Mouse (Mus musculus) telencephalon, adult 2 months (tissue): ENCODE data around the gene Chchd6.

ENCODE experiments used
- DNase-seq: peaks from one replicate; pipeline ENCODE4 v3.0.0-alpha.2; 2011; ENCODE audit warnings: low read depth, low spot score

Chchd6 gene

GRCm38 (mm10) chr6:89595018-89595776, at the start of gene Chchd6:
Chchd6 (minus strand) TSS chr6:89595652.
- peak; percentile 91 for DNase-seq

GRCm38 (mm10) chr6:89644271-89645075, 49.0 kb upstream of the Chchd6 start:
- no peak for DNase-seq

- peak; percentile 60 for DNase-seq
Observed at GRCm38 (mm10) chr6:89643798-89644270, 48.4 kb upstream of the Chchd6 start, which contains the start of gene Txnrd3. Txnrd3 (plus strand) TSS chr6:89643988.

GRCm38 (mm10) chr6:89639025-89639424, 43.6 kb upstream of the Chchd6 start:
- DNase-seq: no peak

GRCm38 (mm10) chr6:89637977-89638376, 42.5 kb upstream of the Chchd6 start:
- no peak for DNase-seq

- DNase-seq: peak; percentile 36
Observed at GRCm38 (mm10) chr6:89634400-89634799, 38.9 kb upstream of the Chchd6 start.

GRCm38 (mm10) chr6:89633115-89633514, 37.7 kb upstream of the Chchd6 start:
- no peak for DNase-seq

- DNase-seq: peak; percentile 85
Observed at GRCm38 (mm10) chr6:89631809-89632562, 36.5 kb upstream of the Chchd6 start.

GRCm38 (mm10) chr6:89628045-89628785, 32.8 kb upstream of the Chchd6 start:
- DNase-seq: no peak

GRCm38 (mm10) chr6:89622647-89623046, 27.2 kb upstream of the Chchd6 start:
- DNase-seq: no peak

GRCm38 (mm10) chr6:89615373-89615755, 19.9 kb upstream of the Chchd6 start:
- DNase-seq: no peak

GRCm38 (mm10) chr6:89614596-89615372, 19.3 kb upstream of the Chchd6 start:
- no peak for DNase-seq

- no peak for DNase-seq
Observed at GRCm38 (mm10) chr6:89614107-89614471, 18.6 kb upstream of the Chchd6 start.

GRCm38 (mm10) chr6:89613336-89614106, 18.1 kb upstream of the Chchd6 start:
- no peak for DNase-seq

- no peak for DNase-seq
Observed at GRCm38 (mm10) chr6:89607999-89608398, 12.5 kb upstream of the Chchd6 start.

- no peak for DNase-seq
Observed at GRCm38 (mm10) chr6:89606096-89606495, 10.6 kb upstream of the Chchd6 start.

- DNase-seq: no peak
Observed at GRCm38 (mm10) chr6:89596510-89596909, 1.1 kb upstream of the Chchd6 start.

GRCm38 (mm10) chr6:89595777-89596146, 310 bp upstream of the Chchd6 start:
- DNase-seq: no peak

- no peak for DNase-seq
Observed at GRCm38 (mm10) chr6:89592016-89592415, 3.4 kb downstream of the Chchd6 start.

GRCm38 (mm10) chr6:89591531-89591930, 3.9 kb downstream of the Chchd6 start:
- no peak for DNase-seq
